Mouse (Mus musculus): ENCODE measurements around the gene Nfkbid. TPM values are rescaled to one million over a fixed set of nuclear protein-coding genes. Genes with fewer than 3 reads are reported as not detected.

The Nfkbid gene
- polyA plus RNA-seq, 1 experiment from 2014 or later = 1.3 TPM

DNA sequence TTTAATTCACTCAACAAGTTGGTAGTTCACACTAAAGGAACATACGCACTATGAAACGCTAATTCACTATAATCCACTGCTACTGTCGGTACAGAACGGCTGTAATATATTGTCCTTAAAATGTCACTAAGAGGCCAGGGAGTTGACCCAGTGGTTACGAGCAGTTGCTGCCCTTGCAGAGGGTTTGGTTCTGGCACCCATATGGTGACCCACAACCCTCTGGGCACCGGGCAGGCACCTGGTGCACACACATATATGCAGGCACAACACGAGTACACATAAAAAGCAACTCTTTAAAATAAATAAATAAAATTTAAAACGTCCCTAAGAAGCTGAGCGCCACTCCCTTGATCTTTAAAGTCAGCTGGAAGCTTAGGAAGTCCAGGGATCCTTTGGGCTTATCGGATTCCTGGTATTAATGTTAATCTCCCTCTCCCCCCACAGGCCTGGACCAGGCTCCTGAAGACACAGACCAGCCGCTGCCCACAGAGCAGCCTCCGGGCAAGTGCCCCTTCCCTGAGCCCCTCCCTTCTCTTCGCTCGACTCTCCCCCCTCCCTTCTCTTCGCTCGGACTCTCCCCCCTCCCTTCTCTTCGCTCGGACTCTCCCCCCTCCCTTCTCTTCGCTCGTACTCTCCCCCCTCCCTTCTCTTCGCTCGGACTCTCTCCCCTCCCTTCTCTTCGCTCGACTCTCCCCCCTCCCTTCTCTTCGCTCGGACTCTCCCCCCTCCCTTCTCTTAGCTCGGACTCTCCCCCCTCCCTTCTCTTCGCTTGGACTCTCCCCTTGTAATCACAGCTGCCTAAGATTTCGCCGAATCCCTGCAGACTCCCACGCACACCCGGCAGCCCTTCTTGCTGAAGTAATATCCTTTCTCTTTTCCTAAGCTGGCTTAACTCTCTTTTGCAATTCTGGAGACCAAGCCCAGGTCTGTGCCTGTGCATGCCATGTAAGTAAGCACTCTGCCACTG, 56.2 kb downstream of the Nfkbid start:
- peaks cover 9% of the 10 kb centered on the region for H3K4me1 ChIP-seq
- H3K9ac ChIP-seq = peak overlapping the region; percentile 34
- 8% methylated on average over 31 of the region's 32 CpGs for WGBS
- peak; percentile 55; the same call in 1 of the 2 replicates for ATAC-seq
- no peak overlapping the region for H3K27ac ChIP-seq
- peak overlapping the region; percentile 34 for H3K4me3 ChIP-seq
- peak overlapping the region; percentile 59 for H3K4me2 ChIP-seq
- no peaks in the 10 kb centered on the region for H3K9me3 ChIP-seq (replicated peaks)
- no peaks in the 10 kb centered on the region for H3K36me3 ChIP-seq (ENCODE audit: poor library complexity, severe bottlenecking)
- peaks cover 16% of the 10 kb centered on the region for H3K27me3 ChIP-seq

Other genes starting within 250 kb of the Nfkbid start
- 1.7 and 4.4 TPM in 2 replicates for gene Cox7a1, start 237.6 kb upstream of the Nfkbid start, polyA plus RNA-seq (2015; fragmentation: Nextera tagmentation; extraction: Ambion mirVana)
- 51.9 and 54.9 TPM in 2 replicates for gene Capns1, start 222.9 kb upstream of the Nfkbid start, polyA plus RNA-seq (2015; fragmentation: Nextera tagmentation; extraction: Ambion mirVana)
- gene Polr2i, start 189.8 kb upstream of the Nfkbid start, polyA plus RNA-seq (2015; fragmentation: Nextera tagmentation; extraction: Ambion mirVana) = 189 and 194 TPM in 2 replicates
- 318 and 339 TPM in 2 replicates for gene Tbcb, start 189.5 kb upstream of the Nfkbid start, polyA plus RNA-seq (2015; fragmentation: Nextera tagmentation; extraction: Ambion mirVana)
- gene Ovol3, start 186.0 kb upstream of the Nfkbid start, polyA plus RNA-seq (2015; fragmentation: Nextera tagmentation; extraction: Ambion mirVana) = not detected in 2 replicates
- 0.21 and 0.68 TPM in 2 replicates for gene Thap8, start 141.6 kb upstream of the Nfkbid start, polyA plus RNA-seq (2015; fragmentation: Nextera tagmentation; extraction: Ambion mirVana)
- 11.6 and 13.2 TPM in 2 replicates for gene Wdr62, start 141.3 kb upstream of the Nfkbid start, polyA plus RNA-seq (2015; fragmentation: Nextera tagmentation; extraction: Ambion mirVana)
- 88.8 and 91.4 TPM in 2 replicates for gene Clip3, start 130.0 kb upstream of the Nfkbid start, polyA plus RNA-seq (2015; fragmentation: Nextera tagmentation; extraction: Ambion mirVana)
- 101 and 102 TPM in 2 replicates for gene Alkbh6, start 113.0 kb upstream of the Nfkbid start, polyA plus RNA-seq (2015; fragmentation: Nextera tagmentation; extraction: Ambion mirVana)
- gene Syne4, start 106.9 kb upstream of the Nfkbid start, polyA plus RNA-seq (2015; fragmentation: Nextera tagmentation; extraction: Ambion mirVana) = 9.2 and 12.7 TPM in 2 replicates
- not detected in 2 replicates for gene E130208F15Rik, start 100.0 kb upstream of the Nfkbid start, polyA plus RNA-seq (2015; fragmentation: Nextera tagmentation; extraction: Ambion mirVana)
- 24.2 and 24.7 TPM in 2 replicates for gene Sdhaf1, start 97.8 kb upstream of the Nfkbid start, polyA plus RNA-seq (2015; fragmentation: Nextera tagmentation; extraction: Ambion mirVana)
- gene Lrfn3, start 59.0 kb upstream of the Nfkbid start, polyA plus RNA-seq (2015; fragmentation: Nextera tagmentation; extraction: Ambion mirVana) = 8.1 and 9.7 TPM in 2 replicates
- 12.1 and 15.6 TPM in 2 replicates for gene Tyrobp, start 8.0 kb upstream of the Nfkbid start, polyA plus RNA-seq (2015; fragmentation: Nextera tagmentation; extraction: Ambion mirVana)
- 0.88 TPM in 1 of 2 replicates, not detected in the other for gene Hcst, start 1.9 kb upstream of the Nfkbid start, polyA plus RNA-seq (2015; fragmentation: Nextera tagmentation; extraction: Ambion mirVana)
- gene Aplp1, start 23.8 kb downstream of the Nfkbid start, polyA plus RNA-seq (2015; fragmentation: Nextera tagmentation; extraction: Ambion mirVana) = 306 and 329 TPM in 2 replicates
- gene Kirrel2, start 36.0 kb downstream of the Nfkbid start, polyA plus RNA-seq (2015; fragmentation: Nextera tagmentation; extraction: Ambion mirVana) = 0.36 and 0.65 TPM in 2 replicates
- 0.15 and 0.18 TPM in 2 replicates for gene Nphs1, start 36.6 kb downstream of the Nfkbid start, polyA plus RNA-seq (2015; fragmentation: Nextera tagmentation; extraction: Ambion mirVana)
- gene Prodh2, start 71.9 kb downstream of the Nfkbid start, polyA plus RNA-seq (2015; fragmentation: Nextera tagmentation; extraction: Ambion mirVana) = 0.31 TPM in 1 of 2 replicates, not detected in the other
- 80.6 and 88.7 TPM in 2 replicates for gene Arhgap33, start 113.3 kb downstream of the Nfkbid start, polyA plus RNA-seq (2015; fragmentation: Nextera tagmentation; extraction: Ambion mirVana)
- 11.0 and 12.1 TPM in 2 replicates for gene Hspb6, start 130.4 kb downstream of the Nfkbid start, polyA plus RNA-seq (2015; fragmentation: Nextera tagmentation; extraction: Ambion mirVana)
- 14.8 and 17.5 TPM in 2 replicates for gene Proser3, start 130.6 kb downstream of the Nfkbid start, polyA plus RNA-seq (2015; fragmentation: Nextera tagmentation; extraction: Ambion mirVana)
- gene Lin37, start 138.1 kb downstream of the Nfkbid start, polyA plus RNA-seq (2015; fragmentation: Nextera tagmentation; extraction: Ambion mirVana) = 53.0 and 65.1 TPM in 2 replicates
- 114 and 122 TPM in 2 replicates for gene U2af1l4, start 141.6 kb downstream of the Nfkbid start, polyA plus RNA-seq (2015; fragmentation: Nextera tagmentation; extraction: Ambion mirVana)
- gene Gm49396, start 141.6 kb downstream of the Nfkbid start, polyA plus RNA-seq (2015; fragmentation: Nextera tagmentation; extraction: Ambion mirVana) = 20.2 and 22.5 TPM in 2 replicates
- 128 and 141 TPM in 2 replicates for gene Psenen, start 141.9 kb downstream of the Nfkbid start, polyA plus RNA-seq (2015; fragmentation: Nextera tagmentation; extraction: Ambion mirVana)
- gene Igflr1, start 143.7 kb downstream of the Nfkbid start, polyA plus RNA-seq (2015; fragmentation: Nextera tagmentation; extraction: Ambion mirVana) = 7.4 and 8.2 TPM in 2 replicates
- gene Kmt2b, start 167.0 kb downstream of the Nfkbid start, polyA plus RNA-seq (2015; fragmentation: Nextera tagmentation; extraction: Ambion mirVana) = 11.6 and 14.1 TPM in 2 replicates
- 0.34 and 0.43 TPM in 2 replicates for gene Zbtb32, start 177.2 kb downstream of the Nfkbid start, polyA plus RNA-seq (2015; fragmentation: Nextera tagmentation; extraction: Ambion mirVana)
- gene Upk1a, start 191.1 kb downstream of the Nfkbid start, polyA plus RNA-seq (2015; fragmentation: Nextera tagmentation; extraction: Ambion mirVana) = 0.19 and 0.37 TPM in 2 replicates
- gene Cox6b1, start 204.4 kb downstream of the Nfkbid start, polyA plus RNA-seq (2015; fragmentation: Nextera tagmentation; extraction: Ambion mirVana) = 944 and 1,056 TPM in 2 replicates
- not detected in 2 replicates for gene Etv2, start 214.1 kb downstream of the Nfkbid start, polyA plus RNA-seq (2015; fragmentation: Nextera tagmentation; extraction: Ambion mirVana)
- gene Rbm42, start 228.6 kb downstream of the Nfkbid start, polyA plus RNA-seq (2015; fragmentation: Nextera tagmentation; extraction: Ambion mirVana) = 144 and 146 TPM in 2 replicates
- 52.7 and 57.2 TPM in 2 replicates for gene Haus5, start 243.3 kb downstream of the Nfkbid start, polyA plus RNA-seq (2015; fragmentation: Nextera tagmentation; extraction: Ambion mirVana)
- not detected in 2 replicates for gene Pmis2, start 249.9 kb downstream of the Nfkbid start, polyA plus RNA-seq (2015; fragmentation: Nextera tagmentation; extraction: Ambion mirVana)